Mouse (Mus musculus) testis, adult 2 months (tissue): ENCODE measurements at regions not wholly inside any gene's neighbourhood (a gene's known extent, or its start where the extent isn't known, plus 50 kb on each side); places are given as distances from the start of the nearest gene placed in this dataset.

Source experiments
- CTCF ChIP-seq: fragments of 200-500 bp; IDR thresholded peaks from 2 replicates; pipeline ENCODE4 v1.5.1; 2012; ENCODE audit warnings: low read depth, mild to moderate bottlenecking, inconsistent platforms, low read length, moderate library complexity; ENCODE audit not compliant: control insufficient read depth, insufficient read depth, insufficient replicate concordance
- POLR2A ChIP-seq: fragments of 200-500 bp; IDR thresholded peaks from 2 replicates; pipeline ENCODE4 v1.6.1; 2012; ENCODE audit warnings: low read depth, mild to moderate bottlenecking, inconsistent platforms, low read length, moderate library complexity; ENCODE audit not compliant: control insufficient read depth

- no peak for TF ChIP-seq CTCF
- no peak for TF ChIP-seq POLR2A
Observed at GRCm38 (mm10) chr2:146763522-146764144, 92.0 kb upstream of the Kiz start.
